Mouse (Mus musculus): ENCODE data around the gene Gm21488. TPM values are rescaled to one million over a fixed set of nuclear protein-coding genes. Genes with fewer than 3 reads are reported as not detected.
"Not testable (repeated sequence)": the region's sequence is repeated elsewhere in the genome, so short reads cannot be mapped to it uniquely, and the experiment has no call there.

Gene Gm21488
- not detected in 2 replicates for polyA plus RNA-seq (2016; fragmentation: Nextera tagmentation; extraction: Ambion mirVana)

- H3K27ac ChIP-seq (replicated peaks); H3K4me3 ChIP-seq; DNase-seq (ENCODE audit: low spot score); H3K36me3 ChIP-seq; H3K9me3 ChIP-seq (replicated peaks); H3K27me3 ChIP-seq (ENCODE audit: low read depth, poor library complexity, severe bottlenecking); H3K4me1 ChIP-seq: not testable (repeated sequence)
- no CpG with 5 or more reads among the region's 5 CpGs for WGBS
These were observed at the start of gene Gm21488 for GRCm38 (mm10) chrY:27521820-27522219. Gene Gm21488, minus strand, starts transcription at chrY:27521920.

Data from midbrain, embryonic 10.5 days (tissue).